Mouse (Mus musculus): ENCODE data around the gene Riox1. TPM values are rescaled to one million over a fixed set of nuclear protein-coding genes. Genes with fewer than 3 reads are reported as not detected.
"Not testable (repeated sequence)": the region's sequence is repeated elsewhere in the genome, so short reads cannot be mapped to it uniquely, and the experiment has no call there.

Riox1 gene
- total RNA-seq (2021), result 10 to 100 TPM; 10.6 to 10.8 TPM

DNA sequence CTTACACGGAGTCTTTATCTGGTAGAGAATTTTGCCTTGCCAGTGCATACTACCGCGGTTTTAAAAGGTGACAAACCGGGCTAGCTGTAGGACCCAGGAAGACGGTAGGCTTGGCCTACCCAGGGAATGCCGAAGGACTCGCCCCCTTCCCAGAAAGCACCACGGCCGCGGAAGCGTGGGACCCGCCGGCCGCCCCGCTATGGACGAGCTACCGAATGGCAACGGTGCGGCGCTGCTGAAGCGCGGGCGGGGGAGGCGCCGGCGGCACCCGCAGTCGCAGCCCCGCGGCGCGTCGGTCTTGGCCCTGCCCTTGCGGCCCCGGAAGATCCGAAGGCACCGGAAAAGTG lies at the start of gene Riox1:
TSS of gene Riox1 (plus strand) at position 116 of the 347 bp plus-strand sequence.
- peak; percentile 84 for DNase-seq

DNA sequence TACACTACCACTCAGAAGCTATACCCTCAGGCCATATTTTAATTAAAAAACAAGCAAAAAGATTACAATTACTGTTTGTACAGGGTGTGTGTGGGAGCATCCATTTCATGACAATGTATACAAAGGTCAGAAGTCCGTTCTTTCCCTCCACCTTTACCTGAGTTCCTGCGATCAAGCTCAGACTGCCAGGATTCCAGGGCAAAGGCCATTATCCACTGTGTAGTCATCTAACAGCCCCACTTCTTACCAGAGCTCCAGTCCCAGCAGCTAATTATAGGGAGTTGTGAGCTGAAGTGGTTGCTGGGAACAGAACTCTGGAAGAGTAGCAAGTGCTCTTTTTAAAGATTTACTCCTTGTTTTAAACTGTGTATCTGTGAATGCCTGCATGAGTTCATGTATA lies 40.0 kb upstream of the Riox1 start:
- DNase-seq, result no peak

DNA sequence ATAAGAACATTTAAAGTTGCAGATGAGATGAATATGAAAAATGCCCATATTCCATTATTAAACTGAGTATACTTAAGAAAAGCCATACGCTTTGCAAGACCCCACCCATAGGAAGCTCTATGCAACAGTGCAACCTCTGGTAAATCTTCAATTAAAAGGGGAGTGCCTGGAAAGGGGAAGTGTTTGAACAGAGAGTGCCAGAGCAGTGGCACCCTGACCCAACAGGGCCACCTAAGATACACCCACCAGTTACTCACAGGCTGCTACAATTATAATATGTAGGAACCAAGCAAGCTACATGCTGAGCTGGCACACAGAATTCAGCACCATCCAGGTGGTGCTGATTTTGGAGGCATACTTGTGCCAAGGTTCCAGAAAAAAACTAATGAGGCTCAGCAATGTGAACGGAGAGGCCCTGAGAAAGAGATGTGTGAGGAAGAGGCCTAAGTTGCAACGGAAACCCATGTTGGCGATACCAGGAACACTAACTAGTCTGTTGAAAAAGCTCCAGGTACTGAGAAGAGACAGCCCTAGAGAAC lies 36.1 kb upstream of the Riox1 start:
- no peak for DNase-seq

DNA sequence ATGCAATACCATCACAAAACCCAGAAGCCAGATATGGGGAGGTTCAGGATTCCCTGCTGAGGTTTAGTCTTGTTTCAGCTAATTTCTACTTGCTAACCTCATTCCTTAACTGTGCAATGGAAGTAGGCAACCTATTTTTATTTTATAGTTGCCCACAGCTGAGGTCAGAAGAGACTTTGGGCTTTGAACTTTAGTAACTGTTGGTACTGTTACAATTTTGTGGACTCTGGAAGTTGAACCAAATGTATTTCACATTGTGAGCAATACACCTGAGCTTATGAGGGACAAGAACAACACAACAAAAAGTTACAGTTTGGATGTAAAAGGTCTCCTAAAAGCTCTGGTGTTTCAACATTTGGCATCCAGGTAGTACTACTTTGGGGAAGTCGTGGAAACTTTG lies 35.6 kb upstream of the Riox1 start:
- no peak for DNase-seq

DNA sequence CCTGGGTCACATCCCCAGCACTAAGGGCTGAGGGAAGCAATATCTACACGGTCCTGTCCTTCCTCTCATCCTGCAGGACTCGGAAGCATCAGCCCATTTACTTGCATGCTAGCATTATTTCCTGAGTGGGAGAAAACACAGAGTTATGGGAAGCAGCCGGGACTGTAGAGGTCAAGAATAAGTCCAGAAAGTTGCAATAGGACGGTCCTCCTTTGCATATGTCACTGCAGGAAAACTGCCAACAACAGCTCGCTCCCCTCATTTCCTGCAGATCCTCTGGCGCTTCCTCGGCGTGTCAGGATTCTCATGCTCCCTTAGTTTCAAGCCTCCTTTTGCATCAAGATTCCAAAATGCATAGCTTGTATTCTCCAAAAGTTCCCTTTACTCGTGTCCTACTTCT lies 33.5 kb upstream of the Riox1 start:
- DNase-seq, result peak; percentile 61

DNA sequence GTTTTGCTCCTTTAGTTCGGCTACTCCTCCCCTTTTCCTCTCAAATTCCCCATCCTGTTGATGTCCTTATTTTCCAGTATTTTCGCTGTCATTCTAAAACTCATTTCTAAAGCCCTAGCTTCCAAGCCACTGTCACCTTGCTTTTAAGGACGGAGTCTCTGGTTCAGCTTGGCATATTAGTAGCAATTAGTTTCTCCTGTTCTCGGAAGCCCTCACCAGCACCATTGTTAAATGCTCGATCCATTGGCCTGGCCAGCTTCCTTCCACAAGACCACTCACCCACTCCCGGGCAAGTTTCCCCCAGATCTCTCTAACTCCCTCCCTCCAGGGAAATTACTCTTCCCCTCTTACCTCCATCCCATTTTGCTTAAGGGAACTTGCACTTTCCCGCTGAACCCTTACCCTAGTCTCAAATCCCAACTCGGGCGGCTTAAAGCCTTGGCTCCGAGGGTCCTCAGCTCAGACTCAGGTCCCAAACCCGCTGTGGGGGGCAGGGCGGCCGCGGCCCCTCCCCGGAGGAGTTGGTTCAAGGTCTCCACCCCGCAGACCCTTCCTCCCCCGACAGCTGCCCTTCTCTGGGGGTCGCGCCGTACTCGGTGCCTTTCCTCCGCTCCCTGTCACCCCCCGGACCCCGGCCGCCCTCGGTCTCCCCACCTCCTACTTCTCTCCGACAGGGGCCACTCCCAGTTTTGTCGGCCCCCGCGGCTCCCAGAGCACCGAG lies 29.5 kb upstream of the Riox1 start:
- peak; percentile 37 for DNase-seq

DNA sequence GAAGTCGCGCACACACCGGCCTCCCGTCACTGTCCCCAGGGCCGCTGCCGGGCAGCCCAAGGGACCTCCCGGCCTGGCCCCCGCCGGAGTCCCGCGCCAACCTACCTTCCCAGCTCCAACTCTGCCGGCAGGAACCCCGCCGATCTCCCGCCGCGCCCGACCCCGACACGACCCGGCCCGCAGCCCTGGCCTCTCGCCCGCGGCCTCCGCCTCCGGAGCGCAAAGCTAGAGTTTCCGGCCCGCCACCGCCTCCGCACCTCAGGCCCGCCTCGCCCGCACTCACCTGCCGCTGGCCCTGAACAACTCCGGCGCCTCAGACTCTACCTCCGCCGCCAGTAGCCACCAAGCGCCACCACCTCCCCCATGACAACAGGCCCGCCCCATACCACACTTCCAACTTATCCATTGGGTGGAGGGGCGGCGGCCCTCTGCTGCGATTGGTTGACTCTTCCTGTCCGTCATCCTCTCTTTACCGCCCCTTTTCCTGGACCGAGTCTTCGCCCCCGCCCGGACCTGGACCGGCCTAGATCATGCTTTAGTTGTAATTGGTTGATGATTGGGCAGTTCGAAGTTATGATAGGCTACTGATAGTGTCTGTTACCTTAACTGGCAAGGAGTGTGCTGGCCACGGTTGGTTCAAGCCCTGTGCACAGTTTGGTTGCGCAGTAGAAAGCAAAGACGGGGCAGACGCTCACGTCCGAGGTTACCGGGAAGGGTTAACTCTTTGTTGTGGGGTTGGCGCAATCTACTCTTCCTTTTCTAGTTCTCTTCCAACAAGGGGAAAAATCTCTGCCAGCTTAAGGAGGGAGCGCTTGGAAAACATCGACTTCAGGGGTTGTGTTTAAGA lies 28.6 kb upstream of the Riox1 start, which contains the start of gene Numb:
TSS of gene Numb (minus strand) at position 400 of the 847 bp plus-strand sequence.
- DNase-seq, result peak; percentile 98

DNA sequence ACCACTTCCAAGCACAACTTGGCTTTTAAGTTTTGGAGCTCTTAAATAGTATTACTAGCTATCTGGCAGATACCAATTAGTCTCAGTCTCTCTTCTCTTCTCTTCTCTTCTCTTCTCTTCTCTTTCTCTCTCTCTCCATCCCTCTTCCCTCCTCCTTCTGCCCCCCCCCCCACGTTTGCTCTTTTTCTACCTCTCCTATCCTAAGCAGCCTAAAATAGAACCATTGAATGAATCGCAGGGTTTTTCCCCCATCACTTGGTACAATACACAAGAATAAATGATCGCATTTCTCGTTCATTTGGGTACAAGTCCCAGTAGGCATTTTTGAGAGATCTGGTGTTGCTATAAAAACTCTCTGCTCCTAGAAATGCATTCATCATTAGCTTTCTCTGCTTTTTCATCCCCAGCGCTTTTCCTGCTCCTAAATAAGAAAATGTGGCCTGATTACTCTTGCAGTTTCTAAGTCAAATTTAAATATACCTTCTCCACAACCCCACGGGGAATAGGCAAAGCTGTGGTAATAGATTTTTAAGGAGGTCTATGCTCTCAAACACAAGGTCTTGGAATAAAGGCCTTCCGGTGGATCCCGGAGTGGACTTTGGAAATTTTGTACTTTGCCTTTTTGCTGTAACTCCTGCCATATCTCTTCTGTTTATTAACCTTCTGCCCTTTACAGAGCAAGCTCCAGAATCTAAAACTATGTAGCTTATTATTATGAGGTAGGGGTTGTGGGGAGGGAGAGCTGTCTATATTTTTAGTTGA lies 27.5 kb upstream of the Riox1 start:
- no peak for DNase-seq

DNA sequence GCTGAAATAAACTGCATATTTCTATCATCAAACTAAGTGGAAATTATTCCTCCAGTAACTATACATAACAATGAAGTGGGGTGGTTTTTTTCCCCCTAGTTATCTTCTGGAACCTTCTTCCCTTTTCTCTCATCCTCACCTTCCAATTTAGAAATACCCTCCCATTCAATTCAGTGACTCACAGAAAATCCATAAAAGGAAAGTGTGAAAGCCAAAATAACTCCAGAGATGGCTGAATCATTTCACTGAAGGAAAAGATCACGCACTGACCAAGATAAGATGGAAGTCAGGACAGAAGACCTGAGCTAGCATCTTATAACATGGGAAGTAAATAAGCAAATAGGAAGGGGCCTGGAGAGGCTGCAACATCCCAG lies 26.9 kb upstream of the Riox1 start:
- no peak for DNase-seq

DNA sequence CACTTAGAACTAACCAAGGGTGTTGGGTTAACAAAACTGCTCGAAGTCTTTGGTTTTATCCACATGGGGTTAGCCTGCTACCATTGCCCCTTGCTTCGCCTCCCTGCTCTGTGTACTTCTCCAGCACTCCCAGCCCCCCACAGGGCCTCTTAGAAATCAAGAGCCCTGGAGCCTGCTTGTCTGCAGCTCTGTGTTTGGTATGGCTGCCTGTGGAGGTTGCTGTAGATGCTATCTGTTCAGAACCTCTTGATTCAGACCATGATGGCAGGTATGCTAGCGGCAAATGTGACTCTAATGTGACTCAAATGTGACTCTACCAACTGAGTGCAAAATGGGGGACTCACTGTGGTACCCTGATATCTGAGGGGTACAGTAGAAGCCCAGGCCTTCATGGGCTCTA lies 26.1 kb upstream of the Riox1 start:
- DNase-seq, result no peak

DNA sequence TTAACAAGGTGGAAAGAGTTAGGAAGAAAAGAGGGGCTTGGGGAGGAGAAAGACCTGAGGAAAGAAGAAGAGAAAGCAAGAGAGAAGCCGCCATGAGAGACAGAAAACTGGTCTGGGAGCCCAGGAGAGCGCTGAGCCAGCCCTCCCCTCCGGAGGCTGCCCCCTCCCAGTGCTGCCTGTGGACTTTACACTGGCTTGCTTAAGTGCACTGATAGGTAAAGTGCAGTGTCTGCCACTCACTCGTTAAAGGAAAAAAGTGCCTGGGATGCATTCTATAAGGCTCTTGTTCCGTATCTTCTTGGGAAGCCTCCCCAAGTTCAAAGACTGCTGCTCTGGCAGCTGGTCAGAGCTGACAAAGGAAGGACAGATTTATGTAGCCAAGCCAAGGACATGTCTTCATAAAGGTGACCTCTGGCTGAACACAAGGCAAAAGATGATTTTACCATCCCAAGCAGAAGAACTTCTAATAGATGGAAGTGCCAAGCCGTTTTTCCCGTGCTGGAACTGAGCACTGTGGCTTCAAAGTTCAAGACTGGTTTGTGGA lies 25.2 kb upstream of the Riox1 start:
- DNase-seq, result no peak

DNA sequence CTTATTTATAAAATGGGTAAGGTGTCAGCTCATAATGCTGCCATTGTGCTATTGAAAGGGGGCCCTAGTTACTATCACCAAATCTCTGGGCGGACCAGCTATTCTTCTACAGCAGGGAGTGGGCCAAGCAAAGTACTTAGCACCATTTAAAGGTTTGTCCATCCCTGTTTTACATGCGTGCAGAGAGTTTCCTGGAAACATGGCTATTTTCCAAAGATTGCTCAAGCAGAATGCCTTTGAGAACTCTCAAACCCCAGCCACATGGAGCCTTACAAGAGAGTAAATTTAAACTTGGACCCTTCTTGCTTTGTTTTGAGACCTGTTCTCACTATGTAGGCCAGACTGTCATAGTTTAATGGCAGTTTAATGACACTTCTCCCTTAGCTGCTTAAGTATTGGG lies 24.3 kb upstream of the Riox1 start:
- no peak for DNase-seq

DNA sequence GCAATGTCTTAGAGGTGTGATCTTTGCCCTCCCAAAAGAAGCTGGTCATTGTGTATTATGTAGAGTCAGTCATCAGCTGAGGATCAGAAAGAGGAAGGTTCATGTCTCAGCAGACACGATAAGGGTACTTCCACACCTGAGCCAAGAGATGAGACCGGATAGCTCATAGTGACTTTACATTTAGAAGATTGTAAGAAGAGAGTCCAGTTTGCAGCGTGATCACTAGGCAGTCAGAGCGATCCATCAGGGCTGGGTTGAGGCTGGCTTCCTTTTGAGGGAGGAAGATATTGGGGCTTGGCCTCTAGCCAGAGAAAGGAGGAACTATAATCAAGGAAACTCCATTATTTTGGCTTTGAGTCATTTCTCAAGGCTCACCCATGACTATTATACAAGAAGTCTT lies 22.7 kb upstream of the Riox1 start:
- DNase-seq, result peak; percentile 49

DNA sequence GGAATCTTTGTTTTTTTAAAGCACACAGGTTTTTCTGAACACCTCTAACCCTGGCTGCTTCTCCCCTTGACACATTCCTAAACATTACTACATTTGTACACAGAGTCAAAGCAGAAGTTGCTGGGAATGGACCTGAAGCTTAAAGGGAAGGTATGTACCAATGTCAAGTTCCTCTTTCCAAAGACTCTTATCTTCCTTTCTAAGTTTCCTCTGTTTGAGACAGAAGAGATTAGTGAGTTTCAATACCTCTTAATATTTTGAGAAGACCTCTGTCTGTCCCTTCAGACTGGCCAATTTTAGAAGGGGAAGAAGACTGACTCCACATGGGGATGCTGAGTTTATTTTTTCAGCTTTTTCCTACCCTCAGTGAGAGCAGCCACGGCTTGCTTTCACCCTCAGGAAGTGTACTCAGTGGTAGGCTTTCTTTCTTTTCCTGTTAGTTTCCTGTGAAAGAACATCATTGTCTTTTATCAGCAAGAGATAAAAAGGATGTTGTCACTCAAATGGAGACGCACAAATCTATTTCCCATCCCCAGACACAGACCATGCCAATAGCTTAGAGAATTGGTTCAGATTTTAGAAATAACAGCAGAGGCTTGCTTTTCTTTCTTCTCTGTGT lies 21.1 kb upstream of the Riox1 start:
- DNase-seq, result no peak

DNA sequence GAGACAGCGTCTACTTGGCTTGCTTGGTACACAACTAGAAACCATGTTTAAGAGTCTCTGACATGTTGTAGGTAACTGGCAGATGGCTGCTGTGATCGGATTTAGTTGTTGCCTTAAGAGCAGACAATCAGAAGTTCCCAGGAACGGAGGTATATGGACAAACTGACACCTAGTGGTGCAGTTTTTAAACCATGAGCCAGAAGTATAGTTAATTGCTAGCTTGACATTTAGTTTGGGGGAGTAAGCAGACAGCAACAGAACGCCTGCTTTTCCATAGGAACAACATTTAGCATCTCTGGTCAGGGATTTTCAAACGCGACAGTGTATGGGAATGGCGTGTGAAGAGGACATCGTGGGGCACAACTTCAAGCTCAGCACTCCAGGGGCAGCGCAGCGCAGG lies 12.8 kb upstream of the Riox1 start:
- no peak for DNase-seq

DNA sequence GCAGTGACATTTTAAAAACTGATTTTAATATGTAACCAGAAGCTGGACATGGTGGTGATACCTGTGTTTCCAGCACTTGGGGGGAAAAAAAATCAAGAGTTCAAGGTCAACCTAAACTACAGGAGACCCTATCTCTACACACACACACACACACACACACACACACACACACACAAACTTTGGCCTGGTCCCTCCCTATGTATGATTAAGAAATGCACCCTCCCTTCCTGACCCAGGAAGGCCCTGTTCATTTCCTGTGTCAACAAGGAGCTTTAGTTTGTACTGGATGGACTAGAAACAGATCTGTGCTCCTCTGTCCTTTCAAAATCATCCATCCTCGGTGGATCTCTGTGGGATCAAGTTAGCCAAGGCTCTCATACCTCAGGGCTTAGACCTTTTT lies 11.8 kb upstream of the Riox1 start:
- not testable (repeated sequence) for DNase-seq

DNA sequence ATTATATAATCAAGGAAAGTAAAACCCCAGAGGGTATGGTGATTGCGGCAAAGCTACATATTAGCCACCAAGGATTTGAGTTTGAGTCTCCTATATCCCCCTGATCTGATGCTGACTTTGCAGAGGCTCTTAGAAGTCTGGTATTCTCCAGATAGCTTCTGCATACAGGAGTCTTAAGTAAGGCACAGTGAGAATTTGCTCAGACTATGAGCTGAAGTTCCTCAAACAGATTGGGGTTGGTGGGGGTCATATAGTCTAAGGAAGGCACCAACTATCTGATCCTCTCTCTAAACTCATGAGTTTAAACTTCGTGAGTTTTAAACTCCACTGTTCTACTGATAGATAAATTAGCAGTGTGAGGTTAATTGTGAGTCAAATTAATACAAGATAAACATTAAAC lies 11.1 kb upstream of the Riox1 start:
- DNase-seq, result no peak

DNA sequence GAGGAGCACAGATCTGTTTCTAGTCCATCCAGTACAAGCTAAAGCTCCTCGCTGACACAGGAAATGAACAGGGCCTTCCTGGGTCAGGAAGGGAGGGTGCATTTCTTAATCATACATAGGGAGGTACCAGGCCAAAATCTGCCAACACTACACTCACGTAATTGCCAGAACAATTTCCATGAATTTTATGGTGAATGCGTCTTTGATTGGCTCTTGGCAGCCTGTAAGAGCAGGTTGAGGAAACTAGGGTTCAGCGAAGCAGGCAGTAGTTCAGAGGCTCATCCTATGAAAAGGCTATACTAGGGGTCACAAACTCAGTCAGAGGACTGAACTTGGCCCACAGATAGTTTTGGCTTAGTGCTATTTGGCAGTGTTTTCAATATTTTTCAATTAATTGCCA lies 10.4 kb upstream of the Riox1 start:
- no peak for DNase-seq

DNA sequence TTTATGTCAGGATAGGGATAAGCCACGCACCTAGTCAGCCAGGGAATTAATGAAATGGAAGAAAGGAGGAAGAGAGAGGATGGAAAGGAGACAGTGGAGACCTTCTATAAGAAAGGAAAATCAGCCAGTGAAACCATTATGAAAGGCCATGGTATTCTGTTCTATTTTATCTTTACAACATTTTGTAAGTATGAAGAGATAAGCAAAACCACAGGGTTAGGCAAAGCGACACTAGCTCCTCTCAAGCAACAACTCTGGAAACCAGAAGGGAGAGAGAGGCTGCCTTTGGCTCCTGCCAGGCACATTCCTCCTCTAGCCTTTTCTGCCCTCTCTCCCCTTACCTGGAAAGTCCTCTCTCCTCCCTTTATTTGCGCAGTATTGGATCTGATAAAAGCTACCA lies 8.5 kb upstream of the Riox1 start:
- DNase-seq, result no peak

DNA sequence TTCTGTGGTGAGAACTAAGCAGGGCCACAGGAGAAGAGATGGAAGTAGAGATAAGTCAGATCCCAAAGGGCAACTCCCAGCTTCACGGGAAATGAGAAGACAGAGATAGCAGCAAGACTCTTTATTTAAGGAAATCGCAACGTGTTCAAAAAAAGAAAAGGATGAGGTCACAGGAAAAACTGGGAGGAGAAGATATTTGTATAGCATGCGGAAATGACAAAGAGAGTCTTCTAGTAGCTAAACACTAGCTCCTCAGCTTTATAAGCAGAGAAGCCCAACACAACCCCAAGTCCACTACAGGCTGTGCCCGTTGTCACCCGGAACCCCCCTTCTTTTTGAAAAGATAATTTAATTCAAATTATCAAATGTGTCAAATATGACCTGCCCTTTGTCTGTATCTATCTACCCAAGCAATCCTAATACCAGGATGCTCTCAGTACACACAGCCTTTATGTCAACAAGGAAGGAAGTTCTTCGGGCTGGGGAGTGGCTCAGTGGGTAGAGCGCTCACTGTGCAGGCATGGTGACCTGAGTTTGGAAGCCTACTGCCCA lies 3.1 kb upstream of the Riox1 start:
- no peak for DNase-seq

DNA sequence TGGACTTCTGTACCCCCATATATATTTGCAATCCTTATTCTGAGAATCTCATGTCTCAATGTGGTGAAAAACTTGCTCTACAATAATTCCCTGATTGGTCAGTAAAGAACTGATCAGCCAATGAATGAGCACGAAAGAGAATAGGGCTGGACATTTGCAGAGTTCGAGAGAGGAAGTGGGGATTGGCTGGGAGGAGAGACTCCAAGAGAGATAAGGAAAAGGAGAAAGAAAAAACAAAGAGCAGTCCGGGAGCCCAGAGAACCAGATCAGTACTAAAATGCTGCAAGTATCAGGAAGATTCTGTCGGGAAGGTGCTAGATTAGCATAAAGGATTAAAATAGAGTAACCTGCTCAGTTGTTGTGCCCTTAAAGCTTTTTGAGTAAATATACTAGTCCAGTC lies 1.4 kb upstream of the Riox1 start:
- DNase-seq, result no peak
